Mouse (Mus musculus) lung, postnatal 36 days (tissue): ENCODE data around the gene Map3k7cl.

Source experiments
- DNase-seq: peaks from one replicate; pipeline ENCODE4 v3.0.0; 2022; ENCODE audit warnings: mixed read lengths

Map3k7cl gene

DNA sequence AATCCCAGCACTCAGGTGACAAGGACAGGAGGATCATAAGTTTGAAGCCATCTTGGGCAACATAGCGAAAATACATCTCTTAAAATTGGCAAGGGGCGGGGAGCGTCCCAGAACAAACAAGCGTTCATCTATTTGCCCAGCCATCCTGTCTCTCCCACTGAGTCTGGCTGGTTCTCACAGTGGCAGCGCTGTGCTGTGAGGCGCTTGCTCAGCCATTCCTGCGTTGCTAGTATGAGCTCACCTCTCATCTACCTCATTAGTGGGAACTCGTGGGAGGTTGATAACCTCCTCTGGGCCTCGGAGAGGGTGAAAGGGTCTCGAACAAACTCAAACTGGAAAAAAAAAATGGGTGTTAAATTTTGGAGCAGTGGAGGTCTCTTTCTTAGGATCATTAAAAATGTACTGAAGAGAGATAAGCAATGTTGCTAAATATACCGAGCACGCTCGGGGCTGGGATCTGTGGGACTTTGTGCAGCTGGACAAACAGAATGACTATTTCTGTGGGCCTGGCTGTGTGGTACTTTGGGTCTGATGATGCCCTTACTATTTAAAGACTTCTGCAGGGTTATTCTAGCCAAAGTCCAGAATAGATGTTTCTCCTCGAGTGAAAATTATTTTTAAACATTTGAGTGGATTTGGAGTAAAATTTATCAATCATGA, 91.1 kb downstream of the Map3k7cl start:
- no peak for DNase-seq
